Mouse (Mus musculus): ENCODE data around the gene Smim1. TPM values are rescaled to one million over a fixed set of nuclear protein-coding genes. Genes with fewer than 3 reads are reported as not detected.

The Smim1 gene
- polyA plus RNA-seq, 1 experiment from 2014 or later = 132 TPM

Other genes starting within 250 kb of the Smim1 start
- 65.1 and 85.6 TPM in 2 replicates for gene A430005L14Rik, start 69.0 kb downstream of the Smim1 start, polyA plus RNA-seq (2016; fragmentation: Nextera tagmentation; extraction: Ambion mirVana)
- gene Dffb, start 51.1 kb downstream of the Smim1 start, polyA plus RNA-seq (2016; fragmentation: Nextera tagmentation; extraction: Ambion mirVana) = 7.8 and 9.3 TPM in 2 replicates
- 15.8 and 17.7 TPM in 2 replicates for gene Cep104, start 51.0 kb downstream of the Smim1 start, polyA plus RNA-seq (2016; fragmentation: Nextera tagmentation; extraction: Ambion mirVana)
- 18.5 and 27.0 TPM in 2 replicates for gene Lrrc47, start 14.5 kb downstream of the Smim1 start, polyA plus RNA-seq (2016; fragmentation: Nextera tagmentation; extraction: Ambion mirVana)
- not detected in 2 replicates for gene Ccdc27, start 16.4 kb upstream of the Smim1 start, polyA plus RNA-seq (2016; fragmentation: Nextera tagmentation; extraction: Ambion mirVana)
- gene Trp73, start 114.0 kb upstream of the Smim1 start, polyA plus RNA-seq (2016; fragmentation: Nextera tagmentation; extraction: Ambion mirVana) = 0.09 TPM in 1 of 2 replicates, not detected in the other
- gene Wrap73, start 116.1 kb upstream of the Smim1 start, polyA plus RNA-seq (2016; fragmentation: Nextera tagmentation; extraction: Ambion mirVana) = 27.7 and 33.2 TPM in 2 replicates
- 125 and 140 TPM in 2 replicates for gene Tprgl, start 134.4 kb upstream of the Smim1 start, polyA plus RNA-seq (2016; fragmentation: Nextera tagmentation; extraction: Ambion mirVana)
- gene Megf6, start 144.5 kb upstream of the Smim1 start, polyA plus RNA-seq (2016; fragmentation: Nextera tagmentation; extraction: Ambion mirVana) = 8.7 and 13.5 TPM in 2 replicates

Data from heart, embryonic 10.5 days (tissue).